Mouse (Mus musculus) ES-E14 (cell line): ENCODE measurements around the gene Patz1.

Experiments
- CHD2 ChIP-seq: IDR thresholded peaks from 2 replicates; pipeline ENCODE4 v1.6.1; 2014; ENCODE audit warnings: mild to moderate bottlenecking, low read depth, low read length, inconsistent platforms
- HCFC1 ChIP-seq: IDR thresholded peaks from 2 replicates; pipeline ENCODE4 v1.6.1; 2012; ENCODE audit warnings: low read length, inconsistent platforms, borderline replicate concordance; ENCODE audit not compliant: insufficient read depth
- MAFK ChIP-seq: IDR thresholded peaks from 2 replicates; pipeline ENCODE4 v1.6.1; 2014; ENCODE audit warnings: mild to moderate bottlenecking, low read depth, low read length, inconsistent platforms; ENCODE audit not compliant: insufficient read depth
- ZC3H11A ChIP-seq: IDR thresholded peaks from 2 replicates; pipeline ENCODE4 v1.6.1; 2012; ENCODE audit warnings: low read depth, mild to moderate bottlenecking, inconsistent platforms, low read length, borderline replicate concordance
- ZNF384 ChIP-seq: IDR thresholded peaks from 2 replicates; pipeline ENCODE4 v1.6.1; 2012; ENCODE audit warnings: low read depth, low read length, inconsistent platforms

DNA sequence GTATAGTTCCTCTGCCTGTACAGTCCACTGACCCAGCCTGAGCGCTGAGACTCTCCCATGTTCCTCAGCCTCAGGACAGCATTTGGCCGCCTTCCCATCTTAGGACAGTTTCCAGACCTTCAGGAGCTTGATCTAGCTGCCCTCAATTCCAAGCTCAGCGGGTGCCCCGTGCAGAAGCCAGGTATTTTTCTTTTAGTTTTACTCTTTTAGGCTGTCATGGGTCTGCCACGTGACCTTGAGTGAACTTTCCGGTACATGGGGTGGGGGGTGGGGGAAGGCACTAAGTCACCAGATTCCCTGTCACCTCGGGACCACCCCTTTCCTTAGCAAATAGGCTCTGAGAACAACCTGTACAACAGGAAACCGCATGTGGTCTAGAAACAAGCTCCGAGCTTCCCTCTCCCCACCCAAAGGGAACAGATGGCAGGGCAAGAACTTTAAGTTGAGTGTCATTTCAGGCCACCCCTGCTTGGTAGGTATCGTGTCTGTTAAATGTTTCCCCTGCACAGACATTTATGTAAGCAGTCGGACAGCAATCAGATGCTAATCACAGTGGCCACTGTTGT, 47.1 kb downstream of the Patz1 start:
- TF ChIP-seq CHD2 (no peak), ZNF384 (no peak), HCFC1 (no peak), ZC3H11A (no peak), MAFK (no peak)
